Mouse (Mus musculus): Measurements from ENCODE around the gene Serpina11. TPM values are rescaled to one million over a fixed set of nuclear protein-coding genes. Genes with fewer than 3 reads are reported as not detected.

Serpina11 gene
- polyA plus RNA-seq, 1 experiment: not detected

DNA sequence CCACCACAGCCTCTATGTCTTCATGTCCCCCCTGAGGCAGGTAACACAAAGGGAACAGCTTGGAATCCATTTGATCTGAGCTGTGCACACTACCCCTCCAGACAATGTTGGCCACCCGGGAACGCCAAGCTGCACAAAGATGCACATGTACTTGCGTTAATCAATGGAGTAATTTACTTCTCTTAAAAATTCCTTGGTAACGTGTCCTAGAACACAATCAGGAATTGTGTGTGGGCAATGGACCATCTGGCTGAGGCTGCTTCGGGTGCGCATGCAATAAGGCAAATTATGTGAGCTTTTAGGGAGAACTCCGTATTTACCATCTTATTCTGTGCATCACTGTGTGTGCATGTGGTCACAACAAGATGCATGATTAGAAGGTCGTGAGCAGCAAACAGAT is 9.9 kb upstream of the Serpina11 start:
- TF ChIP-seq CTCF (IDR thresholded peaks at IDR 0.05; ENCODE audit: borderline replicate concordance, insufficient read depth, low read length) (no peak), POLR2A (IDR thresholded peaks at IDR 0.05; ENCODE audit: low read depth, low read length) (no peak)
- Histone ChIP-seq H3K4me1 (ENCODE audit: control insufficient read depth, insufficient read depth, low read length) (peaks cover 10% of the 10 kb centered on the region), H3K27ac (ENCODE audit: insufficient read depth, low read length) (no peak overlapping the region), H3K4me3 (ENCODE audit: insufficient read depth, low read length) (no peak overlapping the region)

GRCm38 (mm10) chr12:103996513-103996912 is 6.8 kb upstream of the Serpina11 start:
- TF ChIP-seq CTCF (IDR thresholded peaks at IDR 0.05; ENCODE audit: borderline replicate concordance, insufficient read depth, low read length) (no peak), POLR2A (IDR thresholded peaks at IDR 0.05; ENCODE audit: low read depth, low read length) (no peak)
- no peak overlapping the region for H3K4me3 ChIP-seq (ENCODE audit: insufficient read depth, low read length)
- no peaks in the 10 kb centered on the region for H3K4me1 ChIP-seq (ENCODE audit: control insufficient read depth, insufficient read depth, low read length)
- no peak overlapping the region for H3K27ac ChIP-seq (ENCODE audit: insufficient read depth, low read length)

- H3K27ac ChIP-seq (ENCODE audit: insufficient read depth, low read length): no peak overlapping the region
- no peak overlapping the region for H3K4me3 ChIP-seq (ENCODE audit: insufficient read depth, low read length)
- TF ChIP-seq POLR2A (IDR thresholded peaks at IDR 0.05; ENCODE audit: low read depth, low read length) (no peak), CTCF (IDR thresholded peaks at IDR 0.05; ENCODE audit: borderline replicate concordance, insufficient read depth, low read length) (peak; percentile 78)
- H3K4me1 ChIP-seq (ENCODE audit: control insufficient read depth, insufficient read depth, low read length): no peaks in the 10 kb centered on the region
Measured at GRCm38 (mm10) chr12:103995292-103996072, 5.7 kb upstream of the Serpina11 start.

- Histone ChIP-seq H3K27ac (ENCODE audit: insufficient read depth, low read length) (no peak overlapping the region), H3K4me1 (ENCODE audit: control insufficient read depth, insufficient read depth, low read length) (no peaks in the 10 kb centered on the region)
- TF ChIP-seq POLR2A (IDR thresholded peaks at IDR 0.05; ENCODE audit: low read depth, low read length): no peak
Measured at GRCm38 (mm10) chr12:103992945-103993344, 3.2 kb upstream of the Serpina11 start.

GRCm38 (mm10) chr12:103989514-103989767 is 316 bp downstream of the Serpina11 start:
- H3K4me1 ChIP-seq (ENCODE audit: control insufficient read depth, insufficient read depth, low read length): no peaks in the 10 kb centered on the region
- H3K27ac ChIP-seq (ENCODE audit: insufficient read depth, low read length): no peak overlapping the region
- TF ChIP-seq POLR2A (IDR thresholded peaks at IDR 0.05; ENCODE audit: low read depth, low read length): no peak
- TF ChIP-seq CTCF (IDR thresholded peaks at IDR 0.05; ENCODE audit: borderline replicate concordance, insufficient read depth, low read length): no peak
- H3K4me3 ChIP-seq (ENCODE audit: insufficient read depth, low read length): no peak overlapping the region

More at GRCm38 (mm10) chr12:103992945-103993344, 3.2 kb upstream of the Serpina11 start:
- H3K4me3 ChIP-seq (ENCODE audit: insufficient read depth, low read length): no peak overlapping the region

- TF ChIP-seq CTCF (IDR thresholded peaks at IDR 0.05; ENCODE audit: borderline replicate concordance, insufficient read depth, low read length): peak; percentile 24; the same call in 1 of the 2 replicates
- no peak for TF ChIP-seq POLR2A (IDR thresholded peaks at IDR 0.05; ENCODE audit: low read depth, low read length)
- Histone ChIP-seq H3K27ac (ENCODE audit: insufficient read depth, low read length) (no peak overlapping the region), H3K4me3 (ENCODE audit: insufficient read depth, low read length) (no peak overlapping the region), H3K4me1 (ENCODE audit: control insufficient read depth, insufficient read depth, low read length) (no peaks in the 10 kb centered on the region)
Measured at GRCm38 (mm10) chr12:103988754-103989513, 823 bp downstream of the Serpina11 start.

DNA sequence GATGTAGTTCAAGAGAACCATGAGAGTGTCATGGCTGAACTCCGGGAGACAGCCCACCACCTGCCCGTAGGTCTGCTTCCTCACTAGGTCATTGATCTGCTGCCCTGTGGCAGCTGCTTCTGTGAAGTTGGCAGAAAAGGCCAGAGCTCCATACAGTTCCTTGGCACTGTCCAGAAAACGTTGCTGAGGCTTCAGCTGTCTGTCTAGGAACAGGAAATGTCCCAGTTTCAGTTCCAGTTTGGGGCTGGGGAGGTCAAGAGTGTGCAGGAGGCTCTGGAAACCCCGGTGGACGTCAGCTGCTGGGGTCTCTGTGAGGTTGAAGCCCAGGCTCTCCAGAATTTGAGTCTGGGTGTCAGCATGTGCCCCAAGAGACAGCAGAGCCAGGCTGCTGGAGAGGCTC is 3.9 kb downstream of the Serpina11 start:
- Histone ChIP-seq H3K4me1 (ENCODE audit: control insufficient read depth, insufficient read depth, low read length) (no peaks in the 10 kb centered on the region), H3K27ac (ENCODE audit: insufficient read depth, low read length) (no peak overlapping the region), H3K4me3 (ENCODE audit: insufficient read depth, low read length) (no peak overlapping the region)
- TF ChIP-seq CTCF (IDR thresholded peaks at IDR 0.05; ENCODE audit: borderline replicate concordance, insufficient read depth, low read length) (no peak), POLR2A (IDR thresholded peaks at IDR 0.05; ENCODE audit: low read depth, low read length) (no peak)

- H3K4me1 ChIP-seq (ENCODE audit: control insufficient read depth, insufficient read depth, low read length): no peaks in the 10 kb centered on the region
- TF ChIP-seq POLR2A (IDR thresholded peaks at IDR 0.05; ENCODE audit: low read depth, low read length) (no peak), CTCF (IDR thresholded peaks at IDR 0.05; ENCODE audit: borderline replicate concordance, insufficient read depth, low read length) (no peak)
- H3K4me3 ChIP-seq (ENCODE audit: insufficient read depth, low read length): no peak overlapping the region
- H3K27ac ChIP-seq (ENCODE audit: insufficient read depth, low read length): no peak overlapping the region
Measured at GRCm38 (mm10) chr12:103984935-103985334, 4.8 kb downstream of the Serpina11 start.

GRCm38 (mm10) chr12:103981646-103982360 is 8.0 kb downstream of the Serpina11 start:
- H3K4me1 ChIP-seq (ENCODE audit: control insufficient read depth, insufficient read depth, low read length): no peaks in the 10 kb centered on the region
- H3K4me3 ChIP-seq (ENCODE audit: insufficient read depth, low read length): no peak overlapping the region
- no peak for TF ChIP-seq POLR2A (IDR thresholded peaks at IDR 0.05; ENCODE audit: low read depth, low read length)
- no peak for TF ChIP-seq CTCF (IDR thresholded peaks at IDR 0.05; ENCODE audit: borderline replicate concordance, insufficient read depth, low read length)
- H3K27ac ChIP-seq (ENCODE audit: insufficient read depth, low read length): no peak overlapping the region

DNA sequence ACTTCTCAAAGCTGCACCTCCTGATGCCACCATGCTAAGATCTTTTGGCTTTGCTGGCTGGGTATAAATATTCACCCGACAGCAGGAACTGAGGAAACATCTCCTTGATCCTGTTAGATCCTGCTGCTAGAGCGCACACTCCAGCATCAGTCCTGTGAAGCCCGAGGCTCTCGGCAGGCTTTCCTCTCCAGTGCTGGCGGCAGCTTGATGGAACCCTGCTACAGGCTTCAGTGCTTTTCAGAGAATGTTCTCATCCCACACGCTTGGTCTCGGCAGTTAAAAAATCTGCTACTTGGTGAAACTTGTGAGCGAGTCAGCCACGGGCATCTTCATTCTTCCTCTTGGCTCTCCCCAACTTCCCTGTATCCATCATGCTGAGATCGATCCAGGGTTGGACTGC is 11.5 kb downstream of the Serpina11 start:
- Histone ChIP-seq H3K4me3 (ENCODE audit: insufficient read depth, low read length) (no peak overlapping the region), H3K4me1 (ENCODE audit: control insufficient read depth, insufficient read depth, low read length) (no peaks in the 10 kb centered on the region), H3K27ac (ENCODE audit: insufficient read depth, low read length) (no peak overlapping the region)
- no peak for TF ChIP-seq POLR2A (IDR thresholded peaks at IDR 0.05; ENCODE audit: low read depth, low read length)
- no peak for TF ChIP-seq CTCF (IDR thresholded peaks at IDR 0.05; ENCODE audit: borderline replicate concordance, insufficient read depth, low read length)

All from embryonic fibroblast, embryonic 13.5 days (primary cell).